8 mouse cellular contexts compared by ENCODE assay signal in genomic region chr1:134559976-134560375, GRCm38 (mm10). TPM values are rescaled to one million over a fixed set of nuclear protein-coding genes. Genes with fewer than 3 reads are reported as not detected.
DNase-seq lines count a peak whose midpoint lies in the region; ATAC-seq and TF ChIP-seq lines count a peak whose summit lies in the region.

Gene Kdm5b (plus strand): TSS chr1:134560171.

- TF ChIP-seq CTCF in gastrocnemius, adult 2 months (IDR thresholded peaks at IDR 0.05), result no peak

- peaks cover 18% of the 10 kb centered on the region; the same call in 1 of the 2 replicates for H3K79me2 ChIP-seq in macrophage (ENCODE audit: inconsistent target)

- H3K27me3 ChIP-seq in hindbrain, embryonic 16.5 days (replicated peaks; ENCODE audit: control insufficient read depth, insufficient read depth, low read length), result no peaks in the 10 kb centered on the region

- intact Hi-C loops in gastrocnemius, adult 2 months (cut with DNase I), result loop anchor here (5.0 kb wide), 1 partner anchor 43 kb away; no protein-coding TSS in a partner anchor

- no peaks in the 10 kb centered on the region for H3K36me3 ChIP-seq in hindbrain, embryonic 16.5 days (ENCODE audit: control insufficient read depth, insufficient read depth, low read length)
- H3K36me3 ChIP-seq in macrophage (ENCODE audit: inconsistent target), result no peaks in the 10 kb centered on the region

- peak; percentile 83 for DNase-seq in T-cell, adult 2 months (ENCODE audit: low spot score)
- peak; percentile 93 for DNase-seq in gastrocnemius, adult 2 months
- peak; percentile 87 to 92 for DNase-seq in left cerebral cortex, adult 18-20 months (ENCODE audit: low spot score in 2 of 2)
- peak; percentile 87 for DNase-seq in right cerebral cortex, adult 18-20 months
- peak; percentile 82 for DNase-seq in urinary bladder, postnatal 10 days (ENCODE audit: low spot score)

- peak within 1 kb of the TSS; percentile 96 for H3K27ac ChIP-seq in gastrocnemius, adult 2 months
- peak within 1 kb of the TSS; percentile 93 for H3K27ac ChIP-seq in hindbrain, embryonic 16.5 days (ENCODE audit: low read depth, low read length)
- no peak within 1 kb of the TSS for H3K27ac ChIP-seq in macrophage

- H3K4me3 ChIP-seq in gastrocnemius, adult 2 months, result peak within 1 kb of the TSS; percentile 93
- peak within 1 kb of the TSS; percentile 100 for H3K4me3 ChIP-seq in hindbrain, embryonic 16.5 days (ENCODE audit: low read length)
- H3K4me3 ChIP-seq in macrophage (ENCODE audit: inconsistent target), result peak within 1 kb of the TSS; percentile 15; the same call in 1 of the 2 replicates

- peaks cover 27% of the 10 kb centered on the region for H3K4me1 ChIP-seq in hindbrain, embryonic 16.5 days (ENCODE audit: control insufficient read depth, insufficient read depth, low read depth, low read length)

- peak within 1 kb of the TSS; percentile 99 for H3K9ac ChIP-seq in hindbrain, embryonic 16.5 days (ENCODE audit: low read depth, low read length)

- H3K4me2 ChIP-seq in hindbrain, embryonic 16.5 days (ENCODE audit: low read length), result peak within 1 kb of the TSS; percentile 69

- under 1% methylated on average over 19 of the region's 34 CpGs for WGBS in hindbrain, embryonic 16.5 days
- 2% methylated on average over 30 of the region's 34 CpGs for WGBS in macrophage (ENCODE audit: missing documents)

- peak; percentile 45 for ATAC-seq in common myeloid progenitor, adult 5-6 weeks (replicated peaks; ENCODE audit: low read depth, poor library complexity, severe bottlenecking)
- peak; percentile 11; the same call in 1 of the 2 replicates for ATAC-seq in hindbrain, embryonic 16.5 days

- no peaks in the 10 kb centered on the region for H3K9me3 ChIP-seq in hindbrain, embryonic 16.5 days (ENCODE audit: control insufficient read depth, low read length)

RNA-seq across cellular contexts. Expression of gene Kdm5b, which starts in this region (rescaled TPM):
- 32.7 and 35.6 TPM in 2 replicates for total RNA-seq in common myeloid progenitor, adult 5-6 weeks (2017)
- total RNA-seq in gastrocnemius, adult 2 months (2021), result 1 to 10 TPM; 9.7 to 9.8 TPM
- polyA plus RNA-seq in hindbrain, embryonic 16.5 days (2015; fragmentation: Nextera tagmentation; extraction: Ambion mirVana), result 49.9 and 58.9 TPM in 2 replicates
- 10 to 100 TPM; 63.5 to 69.8 TPM for total RNA-seq in left cerebral cortex, adult 18-20 months (2021)
- 10 to 100 TPM in 21 of 26 experiments, 1 to 10 TPM in 5; 3.6 to 48.9 (median 18.9) TPM for total RNA-seq in macrophage (2018; cell fraction: chromatin; rRNA removed)
- 10 to 100 TPM in 3 of 26 experiments, 1 to 10 TPM in 23; 2.2 to 11.1 (median 5.2) TPM for total RNA-seq in macrophage (2018; cell fraction: cytosol; rRNA removed)
- total RNA-seq in macrophage (2018; cell fraction: nucleus; rRNA removed), result 10 to 100 TPM in 14 of 26 experiments, 1 to 10 TPM in 12; 4.9 to 26.7 (median 11.0) TPM
- polyA plus RNA-seq in macrophage (2018), result 2.8 to 4.8 TPM (median 4.1 TPM) in 3 replicates

Comparison
In these comparisons a context has a peak if more than half of its experiments do, and no peak if none do; other contexts are left out.
1. H3K4me3 ChIP-seq: peak in every context shown above with its lines; median percentile 100 in hindbrain, embryonic 16.5 days; 93 in gastrocnemius, adult 2 months; 15 in macrophage.